Mouse (Mus musculus): ENCODE measurements around the gene Afap1.

DNA sequence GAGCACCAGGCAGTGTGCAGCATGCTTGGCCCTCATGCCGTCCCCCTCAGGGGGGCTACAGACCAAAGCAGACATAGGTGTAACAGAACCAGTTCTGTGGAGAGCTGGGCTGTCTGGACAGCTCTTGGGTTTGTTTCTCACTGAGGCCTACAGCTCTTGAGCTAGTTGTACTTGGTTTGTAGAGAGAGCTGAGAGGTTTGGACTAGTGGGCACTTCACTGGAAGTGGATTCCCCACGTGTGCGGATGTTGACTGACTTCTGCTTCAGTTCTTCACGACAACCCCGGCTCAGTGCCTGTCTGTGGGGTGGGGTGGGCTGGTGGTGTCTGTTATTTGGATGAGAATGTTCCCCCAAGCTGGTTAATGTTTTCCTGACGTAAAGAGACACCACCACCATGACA lies 46.8 kb downstream of the Afap1 start:
- TF ChIP-seq POLR2A (IDR thresholded peaks at IDR 0.05; ENCODE audit: insufficient read length, low read depth) (no peak), MYOD1 (IDR thresholded peaks at IDR 0.05; ENCODE audit: control insufficient read depth in 1 of 3, insufficient read length in 2 of 3, low read depth in 2 of 3) (no peak), TCF12 (IDR thresholded peaks at IDR 0.05; ENCODE audit: insufficient read depth, poor library complexity, severe bottlenecking) (no peak), CEBPB (IDR thresholded peaks at IDR 0.05; ENCODE audit: insufficient read depth, poor library complexity, severe bottlenecking) (no peak), E2F4 (IDR thresholded peaks at IDR 0.05; ENCODE audit: insufficient read depth) (no peak), REST (IDR thresholded peaks at IDR 0.05; ENCODE audit: insufficient read depth, insufficient read length) (no peak), POLR2AphosphoS2 (IDR thresholded peaks at IDR 0.05; ENCODE audit: insufficient read length, low read depth) (no peak), USF1 (IDR thresholded peaks at IDR 0.05; ENCODE audit: low read depth) (no peak), MAX (IDR thresholded peaks at IDR 0.05; ENCODE audit: low read depth) (no peak), MYOG (IDR thresholded peaks at IDR 0.05; ENCODE audit: control insufficient read depth in 1 of 3, insufficient read depth in 1 of 3, insufficient read length in 2 of 3, low read depth in 2 of 3) (no peak), TCF3 (IDR thresholded peaks at IDR 0.05; ENCODE audit: insufficient read length, low read depth) (no peak)
